Mouse (Mus musculus): ENCODE data around the gene Lamc3.

- TF ChIP-seq CTCF (IDR thresholded peaks at IDR 0.05; ENCODE audit: extremely low read depth, insufficient read length, insufficient replicate concordance, low read depth, low read length), result no peak
- no peak for TF ChIP-seq POLR2A (IDR thresholded peaks at IDR 0.05; ENCODE audit: low read depth, low read length)
Observed at GRCm38 (mm10) chr2:31935054-31935453, 48.0 kb downstream of the Lamc3 start.

All from small intestine, adult 2 months (tissue).